Mouse (Mus musculus) thymus, adult 2 months (tissue): ENCODE data around the gene Aen.

Source experiments
- CTCF ChIP-seq: fragments of 200-500 bp; IDR thresholded peaks from 2 replicates; pipeline ENCODE4 v1.5.1; 2012; ENCODE audit warnings: mild to moderate bottlenecking, control low read depth, low read length, moderate library complexity, borderline replicate concordance; ENCODE audit not compliant: control insufficient read depth, poor library complexity, insufficient read depth; ENCODE audit errors: extremely low read depth
- POLR2A ChIP-seq: fragments of 200-500 bp; IDR thresholded peaks from 2 replicates; pipeline ENCODE4 v1.6.1; 2012; ENCODE audit warnings: mild to moderate bottlenecking, low read length, control low read depth, moderate library complexity; ENCODE audit not compliant: control insufficient read depth, poor library complexity, insufficient read depth; ENCODE audit errors: extremely low read depth

- TF ChIP-seq POLR2A (no peak), CTCF (no peak)
Observed at GRCm38 (mm10) chr7:78910336-78911098, 14.9 kb downstream of the Aen start.
